Mouse (Mus musculus): Measurements from ENCODE around the gene Tmem59. TPM values are rescaled to one million over a fixed set of nuclear protein-coding genes. Genes with fewer than 3 reads are reported as not detected.

The Tmem59 gene
- polyA plus RNA-seq, 1 experiment, result 174 TPM

DNA sequence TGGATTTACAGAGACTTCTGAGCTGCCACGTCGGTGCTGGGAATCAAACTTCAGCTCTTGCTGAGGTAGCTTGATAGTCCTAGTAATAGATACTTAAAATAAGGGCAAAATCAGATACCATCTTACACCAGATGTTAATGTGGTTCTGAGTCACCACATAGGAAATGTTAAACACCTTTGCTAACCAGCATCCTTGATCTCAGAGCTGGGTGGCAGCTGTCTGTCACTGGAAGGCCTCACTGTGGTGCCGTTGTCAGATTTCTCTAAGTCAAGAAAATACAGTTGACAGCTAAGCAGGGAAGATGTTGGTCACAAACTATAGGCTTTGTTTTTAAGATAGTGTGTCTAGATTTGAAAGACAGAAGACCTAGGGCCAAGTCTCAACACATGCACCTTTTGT, 23.6 kb downstream of the Tmem59 start:
- Histone ChIP-seq H3K4me3 (no peak overlapping the region), H3K79me2 (ENCODE audit: control insufficient read depth, insufficient read depth) (no peaks in the 10 kb centered on the region), H3K4me2 (ENCODE audit: low read depth) (no peak overlapping the region), H3K36me3 (ENCODE audit: control insufficient read depth, insufficient read depth) (peaks cover 56% of the 10 kb centered on the region), H3K27me3 (ENCODE audit: control insufficient read depth, insufficient read depth, insufficient read length) (no peaks in the 10 kb centered on the region), H3ac (ENCODE audit: control insufficient read depth, insufficient read length) (no peak overlapping the region)
- no peak for TF ChIP-seq SRF (IDR thresholded peaks at IDR 0.05; ENCODE audit: control insufficient read depth, insufficient read length, low read depth)

- TF ChIP-seq MYOG (IDR thresholded peaks at IDR 0.05; ENCODE audit: control insufficient read depth in 1 of 3, insufficient read depth in 1 of 3, insufficient read length in 2 of 3, low read depth in 2 of 3), result no peak
- TF ChIP-seq CEBPB (IDR thresholded peaks at IDR 0.05; ENCODE audit: insufficient read depth, poor library complexity, severe bottlenecking), result no peak
- no peak for TF ChIP-seq TCF3 (IDR thresholded peaks at IDR 0.05; ENCODE audit: insufficient read length, low read depth)
- no peak for TF ChIP-seq MYOD1 (IDR thresholded peaks at IDR 0.05; ENCODE audit: control insufficient read depth in 1 of 3, insufficient read length in 2 of 3, low read depth in 2 of 3)
- no peak for TF ChIP-seq POLR2A (IDR thresholded peaks at IDR 0.05; ENCODE audit: insufficient read length, low read depth)
- TF ChIP-seq REST (IDR thresholded peaks at IDR 0.05; ENCODE audit: insufficient read depth, insufficient read length), result no peak
- TF ChIP-seq MAX (IDR thresholded peaks at IDR 0.05; ENCODE audit: low read depth), result no peak
- TF ChIP-seq SRF (IDR thresholded peaks at IDR 0.05; ENCODE audit: control insufficient read depth, insufficient read length, low read depth), result no peak
- TF ChIP-seq E2F4 (IDR thresholded peaks at IDR 0.05; ENCODE audit: insufficient read depth), result no peak
- Histone ChIP-seq H3K4me3 (no peak overlapping the region), H3K4me2 (ENCODE audit: low read depth) (no peak overlapping the region), H3K36me3 (ENCODE audit: control insufficient read depth, insufficient read depth) (peaks cover 48% of the 10 kb centered on the region), H3ac (ENCODE audit: control insufficient read depth, insufficient read length) (no peak overlapping the region), H3K27me3 (ENCODE audit: control insufficient read depth, insufficient read depth, insufficient read length) (no peaks in the 10 kb centered on the region), H3K79me2 (ENCODE audit: control insufficient read depth, insufficient read depth) (no peaks in the 10 kb centered on the region)
Observed at GRCm38 (mm10) chr4:107203001-107203400, 24.8 kb downstream of the Tmem59 start.

GRCm38 (mm10) chr4:107207016-107207415, 28.8 kb downstream of the Tmem59 start:
- H3K4me2 ChIP-seq (ENCODE audit: low read depth), result no peak overlapping the region
- H3ac ChIP-seq (ENCODE audit: control insufficient read depth, insufficient read length), result no peak overlapping the region
- H3K79me2 ChIP-seq (ENCODE audit: control insufficient read depth, insufficient read depth), result no peaks in the 10 kb centered on the region
- H3K27me3 ChIP-seq (ENCODE audit: control insufficient read depth, insufficient read depth, insufficient read length), result no peaks in the 10 kb centered on the region
- H3K36me3 ChIP-seq (ENCODE audit: control insufficient read depth, insufficient read depth), result peaks cover 17% of the 10 kb centered on the region
- no peak overlapping the region for H3K4me3 ChIP-seq
- no peak for TF ChIP-seq SRF (IDR thresholded peaks at IDR 0.05; ENCODE audit: control insufficient read depth, insufficient read length, low read depth)
- no peak for TF ChIP-seq MYOG (IDR thresholded peaks at IDR 0.05; ENCODE audit: control insufficient read depth in 1 of 3, insufficient read depth in 1 of 3, insufficient read length in 2 of 3, low read depth in 2 of 3)
- TF ChIP-seq MYOD1 (IDR thresholded peaks at IDR 0.05; ENCODE audit: control insufficient read depth in 1 of 3, insufficient read length in 2 of 3, low read depth in 2 of 3), result no peak
- TF ChIP-seq TCF3 (IDR thresholded peaks at IDR 0.05; ENCODE audit: insufficient read length, low read depth), result no peak
- no peak for TF ChIP-seq POLR2A (IDR thresholded peaks at IDR 0.05; ENCODE audit: insufficient read length, low read depth)
- TF ChIP-seq POLR2AphosphoS2 (IDR thresholded peaks at IDR 0.05; ENCODE audit: insufficient read length, low read depth), result no peak
- no peak for TF ChIP-seq E2F4 (IDR thresholded peaks at IDR 0.05; ENCODE audit: insufficient read depth)
- no peak for TF ChIP-seq USF1 (IDR thresholded peaks at IDR 0.05; ENCODE audit: low read depth)
- TF ChIP-seq CEBPB (IDR thresholded peaks at IDR 0.05; ENCODE audit: insufficient read depth, poor library complexity, severe bottlenecking), result no peak
- no peak for TF ChIP-seq REST (IDR thresholded peaks at IDR 0.05; ENCODE audit: insufficient read depth, insufficient read length)
- TF ChIP-seq MAX (IDR thresholded peaks at IDR 0.05; ENCODE audit: low read depth), result no peak
- no peak for TF ChIP-seq TCF12 (IDR thresholded peaks at IDR 0.05; ENCODE audit: insufficient read depth, poor library complexity, severe bottlenecking)

GRCm38 (mm10) chr4:107208880-107209279, 30.7 kb downstream of the Tmem59 start, which contains the start of gene Ldlrad1:
Gene Ldlrad1 (plus strand): TSS chr4:107209180.
- TF ChIP-seq REST (IDR thresholded peaks at IDR 0.05; ENCODE audit: insufficient read depth, insufficient read length) (no peak), POLR2A (IDR thresholded peaks at IDR 0.05; ENCODE audit: insufficient read length, low read depth) (no peak), CEBPB (IDR thresholded peaks at IDR 0.05; ENCODE audit: insufficient read depth, poor library complexity, severe bottlenecking) (no peak), SRF (IDR thresholded peaks at IDR 0.05; ENCODE audit: control insufficient read depth, insufficient read length, low read depth) (no peak), MAX (IDR thresholded peaks at IDR 0.05; ENCODE audit: low read depth) (no peak)

GRCm38 (mm10) chr4:107210483-107211097, 32.4 kb downstream of the Tmem59 start:
- Histone ChIP-seq H3K4me3 (no peak overlapping the region), H3K36me3 (ENCODE audit: control insufficient read depth, insufficient read depth) (no peaks in the 10 kb centered on the region), H3K27me3 (ENCODE audit: control insufficient read depth, insufficient read depth, insufficient read length) (no peaks in the 10 kb centered on the region), H3K4me2 (ENCODE audit: low read depth) (no peak overlapping the region), H3ac (ENCODE audit: control insufficient read depth, insufficient read length) (no peak overlapping the region), H3K79me2 (ENCODE audit: control insufficient read depth, insufficient read depth) (no peaks in the 10 kb centered on the region)
- TF ChIP-seq POLR2A (IDR thresholded peaks at IDR 0.05; ENCODE audit: insufficient read length, low read depth), result no peak
- TF ChIP-seq CEBPB (IDR thresholded peaks at IDR 0.05; ENCODE audit: insufficient read depth, poor library complexity, severe bottlenecking), result no peak
- TF ChIP-seq MYOD1 (IDR thresholded peaks at IDR 0.05; ENCODE audit: control insufficient read depth in 1 of 3, insufficient read length in 2 of 3, low read depth in 2 of 3), result no peak
- TF ChIP-seq POLR2AphosphoS2 (IDR thresholded peaks at IDR 0.05; ENCODE audit: insufficient read length, low read depth), result no peak
- no peak for TF ChIP-seq TCF12 (IDR thresholded peaks at IDR 0.05; ENCODE audit: insufficient read depth, poor library complexity, severe bottlenecking)
- TF ChIP-seq SRF (IDR thresholded peaks at IDR 0.05; ENCODE audit: control insufficient read depth, insufficient read length, low read depth), result no peak
- no peak for TF ChIP-seq REST (IDR thresholded peaks at IDR 0.05; ENCODE audit: insufficient read depth, insufficient read length)

More at GRCm38 (mm10) chr4:107208880-107209279, 30.7 kb downstream of the Tmem59 start, which contains the start of gene Ldlrad1:
- Histone ChIP-seq H3K36me3 (ENCODE audit: control insufficient read depth, insufficient read depth) (peaks cover 8% of the 10 kb centered on the region), H3ac (ENCODE audit: control insufficient read depth, insufficient read length) (no peak within 1 kb of the TSS), H3K4me3 (no peak within 1 kb of the TSS), H3K4me2 (ENCODE audit: low read depth) (no peak within 1 kb of the TSS), H3K79me2 (ENCODE audit: control insufficient read depth, insufficient read depth) (no peaks in the 10 kb centered on the region), H3K27me3 (ENCODE audit: control insufficient read depth, insufficient read depth, insufficient read length) (no peaks in the 10 kb centered on the region)

Measured in myocyte (in vitro differentiated cells).